Mouse (Mus musculus) MEL (cell line): ENCODE results near the gene Shmt2.
A peak's percentile ranks its signal among the peaks of the same experiment; 100 is the strongest.

Experiments
- CTCF ChIP-seq, 3 experiments: IDR thresholded peaks in 2 of 3; conservative IDR thresholded peaks in 1 of 3; 2 replicates each; pipeline ENCODE4 v1.5.1; 2011 to 2012; ENCODE audit warnings: low read length in 3 of 3, low read depth in 2 of 3, mild to moderate bottlenecking in 2 of 3, improper control_type of control experiment in 1 of 3, inconsistent platforms in 1 of 3, mixed read lengths in 1 of 3, moderate library complexity in 1 of 3; ENCODE audit not compliant: control insufficient read depth in 1 of 3, insufficient read depth in 1 of 3, poor library complexity in 1 of 3, severe bottlenecking in 1 of 3
- EP300 ChIP-seq, 2 experiments: IDR thresholded peaks; 2 replicates each; pipeline ENCODE4 v1.6.1; 2011; ENCODE audit warnings: improper control_type of control experiment in 2 of 2, low read length in 2 of 2, low read depth in 1 of 2, mild to moderate bottlenecking in 1 of 2
- GABPA ChIP-seq: IDR thresholded peaks from 2 replicates; pipeline ENCODE4 v1.6.1; 2012; ENCODE audit warnings: low read depth, mild to moderate bottlenecking, inconsistent platforms, low read length, improper control_type of control experiment, moderate library complexity
- MEF2A ChIP-seq: IDR thresholded peaks from 2 replicates; pipeline ENCODE4 v1.6.1; 2014; ENCODE audit warnings: low read depth, mild to moderate bottlenecking, inconsistent platforms, low read length, improper control_type of control experiment; ENCODE audit not compliant: poor library complexity, insufficient replicate concordance, severe bottlenecking; ENCODE audit errors: extremely low read depth
- NRF1 ChIP-seq: IDR thresholded peaks from 2 replicates; pipeline ENCODE4 v1.6.1; 2014; ENCODE audit warnings: low read depth, mild to moderate bottlenecking, inconsistent platforms, low read length, improper control_type of control experiment, moderate library complexity; ENCODE audit not compliant: poor library complexity, insufficient read depth, severe bottlenecking
- POLR2A ChIP-seq, 2 experiments: IDR thresholded peaks; 2 replicates each; pipeline ENCODE4 v1.6.1; 2011 to 2012; ENCODE audit warnings: low read length in 2 of 2, mild to moderate bottlenecking in 2 of 2, control low read depth in 1 of 2, improper control_type of control experiment in 1 of 2, low read depth in 1 of 2, moderate library complexity in 1 of 2; ENCODE audit not compliant: control insufficient read depth in 1 of 2, insufficient read depth in 1 of 2, poor library complexity in 1 of 2
- POLR2AphosphoS5 ChIP-seq: IDR thresholded peaks from 2 replicates; pipeline ENCODE4 v1.6.1; 2012; ENCODE audit warnings: low read depth, borderline replicate concordance, mild to moderate bottlenecking, inconsistent platforms, low read length, moderate library complexity, mixed read lengths
- TBP ChIP-seq: IDR thresholded peaks from 2 replicates; pipeline ENCODE4 v1.8.0; 2011; ENCODE audit warnings: low read depth, low read length, improper control_type of control experiment
- TCF12 ChIP-seq: IDR thresholded peaks from 2 replicates; pipeline ENCODE4 v1.6.1; 2014; ENCODE audit warnings: low read depth, mild to moderate bottlenecking, inconsistent platforms, low read length, improper control_type of control experiment, moderate library complexity
- USF1 ChIP-seq: IDR thresholded peaks from 2 replicates; pipeline ENCODE4 v1.6.1; 2014; ENCODE audit warnings: low read depth, mild to moderate bottlenecking, inconsistent platforms, low read length, improper control_type of control experiment, moderate library complexity
- USF2 ChIP-seq, 2 experiments: IDR thresholded peaks; 2 replicates each; pipeline ENCODE4 v1.6.1; 2011 to 2012; ENCODE audit warnings: improper control_type of control experiment in 2 of 2, low read length in 2 of 2, borderline replicate concordance in 1 of 2, inconsistent platforms in 1 of 2, low read depth in 1 of 2, mild to moderate bottlenecking in 1 of 2; ENCODE audit not compliant: insufficient read depth in 1 of 2

DNA sequence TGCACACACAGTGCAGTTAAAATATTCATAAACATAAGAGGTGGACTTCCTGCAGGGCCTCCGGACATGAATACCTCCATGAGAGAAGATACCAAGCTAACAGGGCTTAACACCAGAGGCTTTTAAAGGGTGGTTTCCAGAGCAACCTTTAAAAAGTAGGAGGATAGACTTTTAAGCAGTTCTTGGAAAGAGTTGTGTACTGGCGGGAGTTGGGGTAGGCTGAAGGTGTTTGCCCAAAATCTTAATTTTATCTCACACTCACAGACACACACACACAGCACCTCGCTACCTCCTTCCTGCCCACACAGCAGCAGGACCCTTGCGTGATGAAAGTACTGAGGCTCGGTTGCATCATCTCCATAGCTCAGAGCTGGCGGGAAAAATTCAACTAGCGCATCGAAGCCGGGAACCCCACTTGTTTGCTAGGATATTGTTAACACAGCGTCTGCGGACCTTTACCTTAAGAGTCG, 598 bp downstream of the Shmt2 start:
- no peak for TF ChIP-seq POLR2A (IDR thresholded peaks at IDR 0.05; ENCODE audit: control insufficient read depth in 1 of 2, insufficient read depth in 1 of 2, low read depth in 1 of 2, low read length in 2 of 2, poor library complexity in 1 of 2)
- peak in 1 of 2 experiments; percentile 58; a peak in 1 of 4 replicates for TF ChIP-seq EP300 (IDR thresholded peaks at IDR 0.05; ENCODE audit: low read depth in 1 of 2, low read length in 2 of 2)
- no peak for TF ChIP-seq CTCF (IDR thresholded peaks at IDR 0.05 in 2 of 3, conservative IDR thresholded peaks at IDR 0.05 in 1 of 3; ENCODE audit: control insufficient read depth in 1 of 3, insufficient read depth in 1 of 3, low read depth in 2 of 3, low read length in 3 of 3, poor library complexity in 1 of 3, severe bottlenecking in 1 of 3)
- no peak for TF ChIP-seq USF1
- TF ChIP-seq MEF2A = no peak
- TF ChIP-seq GABPA = no peak
- peak; percentile 34; the same call in 1 of the 2 replicates for TF ChIP-seq TCF12
- TF ChIP-seq USF2 (IDR thresholded peaks at IDR 0.05; ENCODE audit: borderline replicate concordance in 1 of 2, insufficient read depth in 1 of 2, low read depth in 1 of 2, low read length in 2 of 2) = no peak
- TF ChIP-seq TBP = no peak
- TF ChIP-seq POLR2AphosphoS5 = peak; percentile 62; the same call in 1 of the 2 replicates
- no peak for TF ChIP-seq NRF1
